Mouse (Mus musculus) right cerebral cortex, postnatal 36 days (tissue): Measurements from ENCODE around the gene Dscam.

Experiments
- DNase-seq, 2 experiments: peaks; one replicate each; pipeline ENCODE4 v3.0.0; 2022; ENCODE audit warnings: low spot score in 2 of 2, mixed read lengths in 1 of 2

The Dscam gene

DNA sequence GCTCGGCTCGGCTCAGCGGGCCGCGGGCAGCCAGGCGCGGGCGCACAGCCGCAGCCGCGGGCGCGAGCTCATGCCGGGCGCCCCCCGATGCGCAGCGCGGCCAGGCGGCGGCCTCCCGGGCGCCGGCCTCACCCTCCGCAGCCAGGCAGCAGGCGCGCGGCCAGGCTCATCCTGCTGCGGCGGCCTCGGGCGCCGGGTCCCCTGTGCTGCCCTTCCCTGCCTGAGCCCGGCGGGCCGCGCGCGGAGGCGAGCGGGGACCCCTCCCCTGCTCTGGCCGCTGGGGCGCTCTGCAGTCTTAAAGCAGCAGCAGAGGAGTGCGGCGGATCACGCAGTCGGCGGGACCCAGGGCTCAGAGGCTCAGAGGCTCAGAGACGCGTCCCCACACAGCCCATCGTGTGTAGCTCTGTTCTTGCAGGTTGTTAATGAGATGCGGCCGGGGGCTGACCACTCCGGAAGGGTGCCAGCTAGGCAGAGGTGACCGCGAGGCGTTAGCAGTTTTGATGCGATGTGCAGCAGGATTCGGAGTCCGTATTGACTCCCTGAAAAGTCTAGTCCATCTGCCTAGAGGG lies at the start of gene Dscam:
Dscam (minus strand) TSS at position 240 of the 569 bp plus-strand sequence.
- peak in 1 of 2 experiments; percentile 42 for DNase-seq

DNA sequence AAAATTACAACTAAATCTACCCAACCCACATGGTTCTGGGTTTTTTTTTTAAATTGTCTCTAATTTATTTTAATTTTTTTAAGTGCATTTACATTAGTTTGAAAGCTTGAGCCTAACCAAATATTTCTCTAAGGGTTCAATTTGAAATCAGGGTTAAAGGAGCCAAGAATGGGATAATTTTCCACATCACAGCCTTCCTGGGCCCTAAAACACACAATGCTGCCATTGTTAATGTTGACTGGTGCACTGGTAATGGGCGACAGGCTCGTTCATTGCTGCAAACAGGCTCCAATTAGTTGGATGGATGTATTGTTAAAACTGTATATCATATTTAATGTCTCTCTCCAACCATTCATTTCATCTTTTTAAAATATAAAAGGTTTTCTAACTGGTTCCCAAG lies 48.8 kb upstream of the Dscam start:
- no peak for DNase-seq

- DNase-seq = peak; percentile 71 to 81
These were observed 39.4 kb upstream of the Dscam start for GRCm38 (mm10) chr16:97209997-97210396.

GRCm38 (mm10) chr16:97208276-97208675 lies 37.7 kb upstream of the Dscam start:
- DNase-seq = no peak

- no peak for DNase-seq
These were observed 33.5 kb upstream of the Dscam start for GRCm38 (mm10) chr16:97204090-97204489.

DNA sequence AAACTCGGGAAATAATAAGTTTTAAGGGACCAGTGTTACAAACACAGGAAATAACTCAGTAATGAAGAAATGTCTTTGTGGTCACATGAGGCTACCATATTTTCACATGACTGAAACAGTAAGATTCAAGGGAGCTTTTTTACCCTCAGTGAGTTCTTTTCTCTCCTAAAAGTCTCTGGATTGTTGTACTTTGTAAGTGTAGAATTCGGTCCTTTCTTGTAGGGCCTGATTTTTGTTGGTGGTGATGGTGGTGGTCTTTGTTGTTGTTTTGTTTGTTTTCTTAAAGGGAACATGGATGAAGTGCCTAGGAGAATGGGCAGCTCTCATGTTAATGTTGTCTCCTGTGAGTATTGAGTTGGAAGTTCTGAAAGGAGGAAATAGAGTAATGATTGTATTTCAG lies 33.0 kb upstream of the Dscam start:
- no peak for DNase-seq

- no peak for DNase-seq
These were observed 24.1 kb upstream of the Dscam start for GRCm38 (mm10) chr16:97194630-97195029.

DNA sequence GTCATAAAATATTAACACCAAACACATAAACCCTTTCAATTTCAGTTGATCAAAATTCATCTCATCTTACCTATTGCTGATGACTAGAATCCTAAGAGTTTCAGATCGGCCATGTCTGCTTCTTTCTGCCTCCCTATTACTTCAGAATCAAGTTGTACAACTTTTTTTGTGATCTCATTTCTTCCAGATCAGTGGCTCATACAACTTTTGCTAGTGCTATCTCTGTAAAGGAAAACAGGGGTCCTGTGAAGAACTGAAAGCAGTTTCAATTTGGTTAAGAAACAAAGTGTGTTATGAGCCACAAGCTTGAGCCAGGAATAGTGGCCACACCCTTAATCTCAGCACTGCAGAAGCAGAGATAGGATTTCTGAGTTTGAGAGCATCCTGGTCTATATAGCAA lies 23.6 kb upstream of the Dscam start:
- no peak for DNase-seq

GRCm38 (mm10) chr16:97192296-97192695 lies 21.7 kb upstream of the Dscam start:
- DNase-seq = no peak

- no peak for DNase-seq
These were observed 20.1 kb upstream of the Dscam start for GRCm38 (mm10) chr16:97190604-97191003.

DNA sequence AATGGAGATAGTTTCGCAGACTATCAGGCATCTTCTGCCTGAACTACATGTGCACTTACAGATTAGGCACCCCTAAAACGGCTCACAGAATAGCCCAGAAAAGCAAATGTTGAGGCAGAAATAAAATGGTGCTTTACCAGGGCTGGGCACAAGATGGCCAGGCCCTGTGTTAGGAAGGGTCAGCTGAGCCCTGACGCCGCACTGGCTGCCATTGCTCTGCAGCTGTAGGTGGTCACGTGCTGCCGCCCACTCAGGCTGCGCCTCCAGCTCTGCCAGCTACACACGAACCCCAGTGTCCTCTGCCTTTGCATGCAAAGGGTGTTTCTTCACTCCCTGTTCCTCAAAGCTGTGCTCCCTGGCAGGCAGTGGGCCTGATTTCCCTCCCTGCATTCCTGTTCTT lies 948 bp upstream of the Dscam start:
- DNase-seq = peak; percentile 64 to 66

DNA sequence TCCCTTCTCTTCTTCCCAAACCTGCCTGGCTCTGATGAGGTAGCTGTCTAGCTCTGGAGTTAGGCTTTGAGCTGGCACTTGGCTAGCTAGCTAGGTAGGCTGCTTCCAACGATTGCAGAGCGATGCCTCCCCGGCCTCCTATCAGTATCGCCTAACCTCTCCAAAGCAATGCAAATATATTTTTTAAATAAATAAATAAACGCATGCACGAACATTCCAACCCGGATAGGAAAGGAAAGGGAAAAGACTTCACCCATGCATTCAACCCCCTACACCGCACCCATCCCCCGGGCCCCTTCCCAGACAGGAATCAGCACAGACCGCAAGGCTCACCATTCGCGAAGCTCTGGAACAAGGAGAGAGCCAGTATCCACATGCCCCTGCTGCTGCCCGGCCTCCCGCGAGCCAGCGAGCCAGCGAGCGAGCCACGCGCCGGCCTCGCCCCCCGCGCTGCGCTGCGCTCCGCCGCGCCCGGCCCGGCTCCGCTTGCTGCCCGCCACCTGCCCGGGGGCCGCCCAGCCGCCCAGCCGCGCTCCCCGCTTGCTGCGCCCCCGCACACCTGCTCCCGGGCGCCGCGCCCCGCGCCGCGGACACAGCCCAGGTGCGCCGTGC lies 545 bp downstream of the Dscam start:
- peak in 1 of 2 experiments; percentile 30 for DNase-seq

GRCm38 (mm10) chr16:97168614-97169013 lies 1.9 kb downstream of the Dscam start:
- DNase-seq = no peak

DNA sequence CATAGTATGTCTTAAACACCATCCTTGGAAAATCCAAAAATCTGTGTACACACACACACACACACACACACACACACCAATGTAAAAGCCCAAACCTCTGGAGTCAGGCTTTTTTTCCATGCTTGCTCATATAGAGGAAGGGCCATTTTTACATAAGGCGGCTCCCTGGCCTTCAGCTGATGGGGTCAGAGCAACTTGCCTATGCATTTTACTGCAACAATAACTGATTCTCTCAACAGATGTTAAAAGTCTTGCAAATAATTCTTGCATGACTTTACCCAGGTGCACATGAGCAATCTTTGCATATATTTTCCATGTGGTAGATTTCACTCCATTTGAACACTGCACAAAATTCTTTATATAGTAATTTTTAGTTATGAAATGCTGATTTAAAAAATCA lies 2.5 kb downstream of the Dscam start:
- no peak for DNase-seq

DNA sequence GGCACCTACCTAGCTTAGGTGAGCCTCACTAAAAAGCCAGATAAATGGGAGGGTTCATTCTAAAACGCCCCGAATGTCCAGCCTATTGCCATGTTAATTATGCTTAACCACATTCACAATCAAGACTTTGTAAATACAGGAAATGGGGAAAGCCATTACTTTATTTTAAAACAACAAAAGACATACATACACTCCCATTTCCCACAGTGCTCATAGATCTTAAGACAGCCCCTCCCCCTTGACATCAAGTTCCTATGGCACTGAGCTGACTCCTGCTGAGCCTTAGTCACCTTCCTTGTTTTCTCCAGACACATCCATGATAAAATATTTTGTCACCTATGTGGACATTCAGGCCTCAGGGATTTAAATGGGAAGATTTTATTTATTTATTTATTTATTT lies 4.4 kb downstream of the Dscam start:
- DNase-seq = no peak

GRCm38 (mm10) chr16:97165444-97166121 lies 5.0 kb downstream of the Dscam start:
- peak; percentile 68 to 71 for DNase-seq

DNA sequence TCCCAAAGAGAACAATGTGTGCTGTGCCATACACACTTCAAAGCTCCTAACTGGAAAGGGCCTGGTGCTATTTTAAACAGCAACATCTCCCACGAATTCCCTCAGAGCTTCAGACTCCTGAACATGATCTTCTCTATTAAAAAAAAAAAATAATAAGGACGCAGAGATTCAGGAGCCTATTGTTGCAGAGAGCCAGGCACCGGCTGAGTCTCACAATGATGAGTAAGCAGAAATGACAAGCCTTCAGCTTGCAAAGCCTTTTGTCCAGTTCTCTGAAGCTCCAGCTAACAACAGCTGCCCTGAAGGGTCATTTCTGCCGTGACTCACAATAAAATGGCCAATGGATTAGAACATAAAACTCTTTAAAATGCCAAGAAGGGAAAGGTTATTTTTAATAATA lies 12.3 kb downstream of the Dscam start:
- no peak for DNase-seq

DNA sequence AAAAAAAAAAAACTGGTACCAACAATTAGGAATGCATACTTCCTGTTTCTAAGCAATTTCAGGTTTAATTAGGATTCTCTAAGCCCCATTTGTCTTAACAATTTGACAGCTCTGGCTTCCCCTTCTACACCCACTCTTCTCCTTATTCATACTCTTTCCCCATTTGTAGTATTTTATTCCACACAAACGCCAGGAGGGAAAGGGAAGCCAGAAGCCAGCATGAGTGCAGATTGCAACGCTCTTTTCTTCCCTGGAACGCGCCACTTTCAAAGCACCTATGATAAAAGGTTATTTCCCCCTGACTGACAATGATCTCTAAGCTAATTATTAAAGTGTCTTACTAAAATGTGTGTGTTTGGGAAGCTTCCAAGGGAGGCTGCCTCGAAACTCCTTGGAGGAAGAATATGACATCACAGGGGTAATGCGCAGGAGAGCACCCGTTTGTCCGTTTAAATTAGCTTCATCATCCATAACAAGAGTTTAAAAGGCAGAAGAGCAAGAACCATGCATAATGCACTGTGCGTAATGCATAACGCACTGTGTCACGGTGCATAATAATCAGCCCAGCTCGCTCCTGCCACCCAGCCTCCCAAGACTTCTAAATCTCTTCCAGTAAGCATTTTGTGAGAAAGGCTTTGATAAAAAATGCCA lies 25.9 kb downstream of the Dscam start:
- no peak for DNase-seq

DNA sequence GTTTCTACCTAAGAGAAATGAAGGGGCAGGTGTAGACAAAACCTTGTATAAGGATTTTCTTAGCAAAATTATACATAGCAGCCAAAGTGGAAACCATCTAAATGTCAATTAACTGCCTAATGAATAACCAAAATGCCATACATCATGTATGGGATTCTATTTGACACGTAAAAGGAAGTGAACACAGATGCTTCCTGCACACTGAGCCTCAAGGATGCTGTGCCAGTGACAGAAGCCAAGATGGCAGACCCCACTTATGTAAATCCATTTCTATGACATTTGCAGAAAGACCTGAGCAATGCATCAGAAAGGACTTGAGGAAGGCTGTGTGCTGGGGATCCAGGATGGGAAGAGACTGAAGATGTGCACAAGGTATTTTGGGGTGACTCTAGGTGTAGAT lies 28.6 kb downstream of the Dscam start:
- no peak for DNase-seq

- no peak for DNase-seq
These were observed 35.3 kb downstream of the Dscam start for GRCm38 (mm10) chr16:97135003-97135827.

- peak; percentile 79 to 89 for DNase-seq
These were observed 43.3 kb downstream of the Dscam start for GRCm38 (mm10) chr16:97127296-97127695.

DNA sequence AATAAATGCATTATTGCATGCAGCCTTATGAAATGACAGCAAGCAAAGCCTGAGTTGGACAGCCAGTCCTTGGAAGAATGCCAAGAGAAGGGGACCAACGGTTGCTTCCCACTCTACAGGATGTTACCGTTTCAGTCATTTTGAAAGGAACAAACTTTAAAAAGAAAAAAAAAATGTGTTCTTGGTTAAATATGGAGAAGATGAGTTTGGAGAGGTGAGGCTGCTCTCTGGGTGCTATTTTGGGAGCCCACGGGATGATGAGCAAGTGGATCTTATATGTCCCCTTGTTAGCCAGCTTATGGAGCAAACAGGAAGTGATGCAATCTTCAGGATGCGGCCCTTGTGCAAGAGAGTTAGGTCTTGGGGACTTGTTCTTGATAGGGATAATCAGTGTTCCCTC lies 60.5 kb downstream of the Dscam start:
- DNase-seq = peak; percentile 25 to 39
